Comparison of ENCODE assay signal across 9 mouse cellular contexts in genomic region chr10:61602283-61603033, GRCm38 (mm10). TPM values are rescaled to one million over a fixed set of nuclear protein-coding genes. Genes with fewer than 3 reads are reported as not detected.
DNase-seq lines count a peak whose midpoint lies in the region; ATAC-seq and TF ChIP-seq lines count a peak whose summit lies in the region.
"Had no signal": no experiment of that assay in that cellular context is flagged by ENCODE, and none has a peak within 500 bp of the region (broad histone marks: within the 10 kb centered on the region; RNA-seq: fewer than 3 reads in every experiment).

No protein-coding gene starts in this region.

- peak; percentile 46; the same call in 1 of the 2 replicates for TF ChIP-seq CTCF in testis, adult 2 months (IDR thresholded peaks at IDR 0.05; ENCODE audit: control insufficient read depth, insufficient read depth, insufficient replicate concordance, low read depth, low read length)
- peak; percentile 41; the same call in 1 of the 2 replicates for TF ChIP-seq CTCF in bone marrow macrophage, adult 2 months (IDR thresholded peaks at IDR 0.05; ENCODE audit: low read depth, low read length)
- TF ChIP-seq CTCF in midbrain, postnatal 0 days (IDR thresholded peaks at IDR 0.05): peak; percentile 88

- H3K36me3 ChIP-seq in testis, adult 2 months (ENCODE audit: control insufficient read depth, insufficient read depth, low read length): no peaks in the 10 kb centered on the region
- H3K36me3 ChIP-seq in forebrain, embryonic 10.5 days (replicated peaks): no peaks in the 10 kb centered on the region
- H3K36me3 ChIP-seq in hindbrain, embryonic 16.5 days (ENCODE audit: control insufficient read depth, insufficient read depth, low read length): no peaks in the 10 kb centered on the region
- H3K36me3 ChIP-seq in midbrain, postnatal 0 days (ENCODE audit: insufficient read depth, low read length): no peaks in the 10 kb centered on the region

- ATAC-seq in hindbrain, embryonic 16.5 days: peak; percentile 83
- ATAC-seq in midbrain, postnatal 0 days (ENCODE audit: low FRiP score): peak; percentile 59; the same call in 1 of the 2 replicates

- H3K9ac ChIP-seq in hindbrain, embryonic 16.5 days (ENCODE audit: low read depth, low read length): no peak overlapping the region
- no peak overlapping the region for H3K9ac ChIP-seq in midbrain, postnatal 0 days (replicated peaks; ENCODE audit: low read length, poor library complexity, severe bottlenecking)

- 12% methylated on average over 14 of the region's 14 CpGs for WGBS in forebrain, embryonic 10.5 days
- WGBS in hindbrain, embryonic 16.5 days: 13% methylated on average over 14 of the region's 14 CpGs
- 10% methylated on average over 14 of the region's 14 CpGs for WGBS in midbrain, postnatal 0 days

- H3K4me2 ChIP-seq in hindbrain, embryonic 16.5 days (ENCODE audit: low read length): peak overlapping the region; percentile 41
- peak overlapping the region; percentile 18 for H3K4me2 ChIP-seq in midbrain, postnatal 0 days (ENCODE audit: low read depth, low read length, poor library complexity, severe bottlenecking)

- no peak for TF ChIP-seq POLR2A in testis, adult 2 months (IDR thresholded peaks at IDR 0.05; ENCODE audit: control insufficient read depth, low read depth, low read length)
- no peak for TF ChIP-seq POLR2A in bone marrow macrophage, adult 2 months (IDR thresholded peaks at IDR 0.05; ENCODE audit: borderline replicate concordance, low read depth, low read length)

- no peaks in the 10 kb centered on the region for H3K9me3 ChIP-seq in forebrain, embryonic 10.5 days
- no peaks in the 10 kb centered on the region for H3K9me3 ChIP-seq in hindbrain, embryonic 16.5 days (ENCODE audit: control insufficient read depth, low read length)
- H3K9me3 ChIP-seq in midbrain, postnatal 0 days (ENCODE audit: low read length): no peaks in the 10 kb centered on the region

- no peak overlapping the region for H3K27ac ChIP-seq in testis, adult 2 months (ENCODE audit: control insufficient read depth, insufficient read depth, low read depth, low read length)
- no peak overlapping the region for H3K27ac ChIP-seq in bone marrow macrophage, adult 2 months (ENCODE audit: insufficient read depth, low read depth, low read length)
- no peak overlapping the region for H3K27ac ChIP-seq in forebrain, embryonic 10.5 days
- no peak overlapping the region for H3K27ac ChIP-seq in hindbrain, embryonic 16.5 days (ENCODE audit: low read depth, low read length)
- no peak overlapping the region for H3K27ac ChIP-seq in midbrain, postnatal 0 days (ENCODE audit: low read depth, low read length)

- DNase-seq in testis, postnatal 14 days (ENCODE audit: low spot score): no peak
- DNase-seq in forebrain, embryonic 10.5 days (ENCODE audit: extremely low spot score, low spot score): peak; percentile 67
- DNase-seq in liver: peak; percentile 78
- peak; percentile 92 for DNase-seq in midbrain, postnatal 0 days (ENCODE audit: low spot score)
- peak; percentile 16 to 64 for DNase-seq in thymus, postnatal 10 days (ENCODE audit: low spot score in 2 of 2)

- peaks cover 3% of the 10 kb centered on the region for H3K4me1 ChIP-seq in testis, adult 2 months (ENCODE audit: control insufficient read depth, insufficient read depth, low read length)
- H3K4me1 ChIP-seq in bone marrow macrophage, adult 2 months (ENCODE audit: control insufficient read depth, insufficient read depth, low read length): no peaks in the 10 kb centered on the region; the same call in 1 of the 2 replicates
- H3K4me1 ChIP-seq in forebrain, embryonic 10.5 days: peaks cover 22% of the 10 kb centered on the region
- H3K4me1 ChIP-seq in hindbrain, embryonic 16.5 days (ENCODE audit: control insufficient read depth, insufficient read depth, low read depth, low read length): no peaks in the 10 kb centered on the region
- no peaks in the 10 kb centered on the region for H3K4me1 ChIP-seq in midbrain, postnatal 0 days (ENCODE audit: insufficient read depth, low read length)

- no peaks in the 10 kb centered on the region for H3K27me3 ChIP-seq in testis, adult 2 months (ENCODE audit: control insufficient read depth, insufficient read depth, low read length)
- peaks cover 35% of the 10 kb centered on the region for H3K27me3 ChIP-seq in forebrain, embryonic 10.5 days (ENCODE audit: poor library complexity, severe bottlenecking)
- H3K27me3 ChIP-seq in hindbrain, embryonic 16.5 days (replicated peaks; ENCODE audit: control insufficient read depth, insufficient read depth, low read length): peaks cover 2% of the 10 kb centered on the region
- H3K27me3 ChIP-seq in midbrain, postnatal 0 days (ENCODE audit: insufficient read depth, low read length): no peaks in the 10 kb centered on the region

- no peak overlapping the region for H3K4me3 ChIP-seq in testis, adult 2 months (ENCODE audit: control insufficient read depth, low read depth, low read length)
- H3K4me3 ChIP-seq in bone marrow macrophage, adult 2 months (ENCODE audit: insufficient read depth, low read length): peak overlapping the region; percentile 15
- H3K4me3 ChIP-seq in forebrain, embryonic 10.5 days: peak overlapping the region; percentile 31
- peak overlapping the region; percentile 18; the same call in 1 of the 2 replicates for H3K4me3 ChIP-seq in hindbrain, embryonic 16.5 days (ENCODE audit: low read length)
- H3K4me3 ChIP-seq in midbrain, postnatal 0 days (ENCODE audit: low read depth, low read length): no peak overlapping the region

RNA-seq across cellular contexts. Expression of gene Npffr1, which starts 7.2 kb away (rescaled TPM):
- 0.62 and 0.71 TPM in 2 replicates for polyA plus RNA-seq in testis, adult 2 months (2012; rRNA removed)
- polyA plus RNA-seq in bone marrow macrophage, adult 2 months (2012; ENCODE audit: insufficient read depth, insufficient read length, missing spikeins): not detected in 2 replicates
- 0.05 and 0.07 TPM in 2 replicates for polyA plus RNA-seq in forebrain, embryonic 10.5 days (2016; fragmentation: Nextera tagmentation; extraction: Ambion mirVana)
- 0.97 and 1.5 TPM in 2 replicates for polyA plus RNA-seq in hindbrain, embryonic 16.5 days (2015; fragmentation: Nextera tagmentation; extraction: Ambion mirVana)
- total RNA-seq in midbrain, postnatal 0 days (2014; rRNA removed): 5.4 and 5.8 TPM in 2 replicates
- polyA plus RNA-seq in midbrain, postnatal 0 days (2015; fragmentation: Nextera tagmentation; extraction: Ambion mirVana): 3.2 and 3.4 TPM in 2 replicates
- polyA plus RNA-seq: large intestine, adult 2 months had no signal

RNA-seq across cellular contexts. Expression of gene Ppa1, which starts 45.9 kb away (rescaled TPM):
- 11.3 and 11.5 TPM in 2 replicates for polyA plus RNA-seq in testis, adult 2 months (2012; rRNA removed)
- polyA plus RNA-seq in bone marrow macrophage, adult 2 months (2012; ENCODE audit: insufficient read depth, insufficient read length, missing spikeins): 6.5 and 8.1 TPM in 2 replicates
- polyA plus RNA-seq in forebrain, embryonic 10.5 days (2016; fragmentation: Nextera tagmentation; extraction: Ambion mirVana): 392 and 395 TPM in 2 replicates
- polyA plus RNA-seq in hindbrain, embryonic 16.5 days (2015; fragmentation: Nextera tagmentation; extraction: Ambion mirVana): 207 and 226 TPM in 2 replicates
- total RNA-seq in midbrain, postnatal 0 days (2014; rRNA removed): 88.8 and 111 TPM in 2 replicates
- polyA plus RNA-seq in midbrain, postnatal 0 days (2015; fragmentation: Nextera tagmentation; extraction: Ambion mirVana): 172 and 184 TPM in 2 replicates

Comparison
In these comparisons a context has a peak if more than half of its experiments do, and no peak if none do; other contexts are left out.
1. H3K4me3 ChIP-seq: peak in bone marrow macrophage, adult 2 months (single experiment), forebrain, embryonic 10.5 days (single experiment) and hindbrain, embryonic 16.5 days (single experiment); none in testis, adult 2 months (single experiment) and midbrain, postnatal 0 days (single experiment).
2. RNA of gene Ppa1, which starts 45.9 kb away (polyA plus RNA-seq): 392 to 395 TPM in forebrain, embryonic 10.5 days, 207 to 226 TPM in hindbrain, embryonic 16.5 days and 172 to 184 TPM in midbrain, postnatal 0 days; 11.3 to 11.5 TPM in testis, adult 2 months and 6.5 to 8.1 TPM in bone marrow macrophage, adult 2 months; every median in the first group is over 10 times any median in the second.
3. Peak in every context shown above with its lines, with median percentiles within 50 percentile points of each other: CTCF ChIP-seq.